Mouse (Mus musculus): ENCODE measurements around the gene Tmem135. TPM values are rescaled to one million over a fixed set of nuclear protein-coding genes. Genes with fewer than 3 reads are reported as not detected.

Tmem135 gene
- polyA plus RNA-seq, 1 experiment from 2014 or later: 29.4 TPM

DNA sequence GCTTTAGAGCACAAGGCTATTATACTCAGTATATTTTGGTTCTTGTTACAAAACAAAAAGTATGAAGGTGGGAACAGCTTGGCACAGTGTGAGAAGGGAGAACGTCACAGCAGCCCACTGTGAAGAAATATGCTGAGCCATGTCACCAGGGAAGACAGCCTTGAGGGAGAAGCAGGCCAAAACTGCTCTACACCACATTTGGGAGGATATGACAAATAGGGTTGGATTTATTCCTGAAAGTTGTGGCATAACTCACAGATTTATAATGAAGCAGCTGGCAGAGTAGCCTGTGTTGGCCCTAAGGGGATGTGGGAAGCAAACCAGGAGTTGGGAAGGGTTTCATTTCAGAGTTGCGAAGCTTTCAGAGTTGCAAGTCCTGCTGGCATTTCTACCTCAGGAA is 225.4 kb downstream of the Tmem135 start:
- no peaks in the 10 kb centered on the region for H3K27me3 ChIP-seq (replicated peaks; ENCODE audit: control insufficient read depth, insufficient read depth, low read length)
- no peaks in the 10 kb centered on the region for H3K36me3 ChIP-seq (ENCODE audit: control insufficient read depth, insufficient read depth, low read length)
- WGBS: 65% methylated on average over 2 of the region's 2 CpGs
- H3K27ac ChIP-seq (ENCODE audit: low read depth, low read length): no peak overlapping the region
- ATAC-seq: peak; percentile 28; the same call in 1 of the 2 replicates
- no peaks in the 10 kb centered on the region for H3K4me1 ChIP-seq (ENCODE audit: control insufficient read depth, insufficient read depth, low read depth, low read length)
- no peak overlapping the region for H3K4me3 ChIP-seq (ENCODE audit: low read length)
- H3K9me3 ChIP-seq (ENCODE audit: control insufficient read depth, low read length): no peaks in the 10 kb centered on the region
- H3K9ac ChIP-seq (ENCODE audit: low read depth, low read length): no peak overlapping the region
- H3K4me2 ChIP-seq (ENCODE audit: low read length): no peak overlapping the region

DNA sequence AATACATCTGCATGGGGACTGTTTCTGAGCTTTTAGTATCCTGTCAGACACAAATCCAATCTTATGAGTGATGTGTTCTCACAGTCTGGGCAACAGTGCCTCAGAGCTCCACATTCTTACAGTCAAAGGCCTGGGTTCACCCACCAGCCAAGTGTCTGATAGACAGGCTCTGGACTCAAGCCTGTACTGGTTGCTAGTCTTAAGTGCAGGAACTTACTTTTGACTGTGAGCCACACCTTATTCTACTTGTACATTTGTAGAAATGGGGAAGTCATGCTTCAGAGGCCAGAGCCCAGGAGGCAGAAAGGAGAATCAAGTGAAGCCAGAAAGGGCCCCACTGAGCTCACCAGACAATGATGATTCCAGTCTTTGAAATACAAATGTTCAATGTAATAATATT is 226.1 kb downstream of the Tmem135 start:
- no peak for ATAC-seq
- H3K9ac ChIP-seq (ENCODE audit: low read depth, low read length): no peak overlapping the region
- no peak overlapping the region for H3K27ac ChIP-seq (ENCODE audit: low read depth, low read length)
- H3K4me3 ChIP-seq (ENCODE audit: low read length): no peak overlapping the region
- H3K36me3 ChIP-seq (ENCODE audit: control insufficient read depth, insufficient read depth, low read length): no peaks in the 10 kb centered on the region
- no peak overlapping the region for H3K4me2 ChIP-seq (ENCODE audit: low read length)
- H3K9me3 ChIP-seq (ENCODE audit: control insufficient read depth, low read length): no peaks in the 10 kb centered on the region
- H3K4me1 ChIP-seq (ENCODE audit: control insufficient read depth, insufficient read depth, low read depth, low read length): no peaks in the 10 kb centered on the region
- H3K27me3 ChIP-seq (replicated peaks; ENCODE audit: control insufficient read depth, insufficient read depth, low read length): no peaks in the 10 kb centered on the region

DNA sequence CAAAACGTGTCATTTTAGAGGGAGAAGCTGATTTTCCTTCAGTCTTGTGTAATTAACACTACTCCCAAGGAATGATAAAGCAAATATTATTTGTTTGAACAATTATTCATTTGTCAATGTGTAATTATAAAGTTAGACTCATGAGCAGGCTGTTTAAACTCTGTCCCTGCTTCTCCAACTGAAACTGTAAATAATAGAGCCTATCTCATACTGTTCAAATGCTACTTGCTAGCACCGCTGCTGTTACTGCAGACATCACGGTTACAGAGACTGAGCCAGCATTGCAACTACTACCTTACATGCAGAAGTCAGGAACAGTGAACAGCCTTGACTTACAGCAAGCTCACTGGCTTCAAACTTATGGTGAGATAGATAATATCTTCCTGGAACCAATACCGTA is 229.6 kb downstream of the Tmem135 start:
- ATAC-seq: no peak
- Histone ChIP-seq H3K4me3 (ENCODE audit: low read length) (no peak overlapping the region), H3K27ac (ENCODE audit: low read depth, low read length) (no peak overlapping the region), H3K9me3 (ENCODE audit: control insufficient read depth, low read length) (no peaks in the 10 kb centered on the region), H3K27me3 (replicated peaks; ENCODE audit: control insufficient read depth, insufficient read depth, low read length) (no peaks in the 10 kb centered on the region), H3K4me2 (ENCODE audit: low read length) (no peak overlapping the region), H3K36me3 (ENCODE audit: control insufficient read depth, insufficient read depth, low read length) (no peaks in the 10 kb centered on the region), H3K9ac (ENCODE audit: low read depth, low read length) (no peak overlapping the region), H3K4me1 (ENCODE audit: control insufficient read depth, insufficient read depth, low read depth, low read length) (no peaks in the 10 kb centered on the region)
- 89% methylated on average over 4 of the region's 4 CpGs for WGBS

DNA sequence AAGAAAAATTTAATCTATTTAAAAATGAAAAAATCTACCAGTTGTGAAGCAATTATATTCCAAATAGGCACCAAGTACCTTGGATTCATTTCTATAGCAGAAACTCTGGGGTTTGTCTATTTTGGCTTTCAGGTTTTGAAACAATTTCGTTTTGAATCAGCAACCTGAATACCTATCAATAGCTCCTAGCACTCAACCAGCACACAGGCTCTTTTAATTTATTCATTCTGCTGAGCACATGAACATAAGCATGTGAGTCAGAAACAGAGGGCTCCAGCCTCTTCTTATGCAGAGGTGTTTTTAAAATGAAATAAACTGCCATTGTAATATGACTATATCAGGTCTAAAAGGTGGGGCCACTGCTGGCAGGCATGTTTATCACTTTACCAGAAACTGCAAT is 231.0 kb downstream of the Tmem135 start:
- no peaks in the 10 kb centered on the region for H3K4me1 ChIP-seq (ENCODE audit: control insufficient read depth, insufficient read depth, low read depth, low read length)
- H3K9ac ChIP-seq (ENCODE audit: low read depth, low read length): no peak overlapping the region
- H3K4me3 ChIP-seq (ENCODE audit: low read length): no peak overlapping the region
- ATAC-seq: no peak
- H3K27ac ChIP-seq (ENCODE audit: low read depth, low read length): no peak overlapping the region
- H3K36me3 ChIP-seq (ENCODE audit: control insufficient read depth, insufficient read depth, low read length): no peaks in the 10 kb centered on the region
- H3K27me3 ChIP-seq (replicated peaks; ENCODE audit: control insufficient read depth, insufficient read depth, low read length): no peaks in the 10 kb centered on the region
- no peaks in the 10 kb centered on the region for H3K9me3 ChIP-seq (ENCODE audit: control insufficient read depth, low read length)
- H3K4me2 ChIP-seq (ENCODE audit: low read length): no peak overlapping the region
- WGBS: 76% methylated on average over 1 of the region's 1 CpGs

DNA sequence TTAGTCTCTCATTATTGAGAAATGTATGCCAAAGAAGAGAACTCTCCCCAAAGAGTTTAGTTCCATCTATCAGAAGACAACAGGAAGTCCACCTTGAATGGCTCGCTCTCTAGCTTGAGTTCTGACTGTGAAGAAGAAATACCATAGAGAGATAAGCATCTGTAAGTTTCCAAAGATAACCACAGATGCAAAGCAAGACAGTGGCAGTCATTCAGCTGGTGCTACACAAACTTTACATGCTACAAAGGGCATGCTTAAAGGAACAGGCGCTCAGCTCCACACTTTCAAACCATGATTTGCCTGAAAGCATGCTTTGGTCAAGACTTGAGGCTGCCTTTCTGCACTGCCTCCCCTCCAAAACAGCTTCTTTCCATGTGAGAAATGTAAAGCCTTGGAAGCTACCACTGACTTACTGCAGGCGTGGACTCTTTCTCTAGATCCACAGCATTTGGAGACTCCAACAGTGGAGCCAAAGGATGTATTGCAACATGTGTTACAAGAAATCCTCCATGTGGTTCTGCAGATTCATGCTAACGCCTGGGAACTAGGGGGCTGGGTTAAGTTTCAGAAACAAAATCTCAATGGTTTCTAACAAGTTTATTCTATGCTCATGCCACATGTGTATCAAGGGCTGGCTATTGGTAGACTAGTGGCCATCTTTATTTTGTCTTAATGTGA is 232.1 kb downstream of the Tmem135 start:
- no peak overlapping the region for H3K4me2 ChIP-seq (ENCODE audit: low read length)
- WGBS: 91% methylated on average over 4 of the region's 4 CpGs

DNA sequence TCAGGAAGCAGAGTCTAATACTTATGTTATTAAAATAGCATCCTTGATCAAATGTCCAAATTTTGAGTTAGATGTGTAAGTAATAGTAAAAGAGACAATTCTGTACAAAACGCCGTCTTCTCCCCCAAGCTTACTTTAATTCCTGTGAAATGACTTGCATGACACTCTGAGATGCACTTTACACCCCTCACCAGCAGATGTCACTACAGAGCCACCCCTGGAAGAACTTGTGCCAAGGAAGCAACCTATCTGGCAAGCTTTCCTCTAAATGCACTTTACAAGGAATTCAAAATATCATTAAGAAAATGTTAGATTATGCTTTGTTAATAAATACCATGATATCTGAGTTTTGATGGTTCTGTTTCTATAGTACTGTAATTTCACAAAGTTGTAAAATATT is 235.4 kb downstream of the Tmem135 start:
- H3K27ac ChIP-seq (ENCODE audit: low read depth, low read length): no peak overlapping the region
- no peak overlapping the region for H3K4me3 ChIP-seq (ENCODE audit: low read length)
- no peaks in the 10 kb centered on the region for H3K9me3 ChIP-seq (ENCODE audit: control insufficient read depth, low read length)
- peak; percentile 65 for ATAC-seq
- no peak overlapping the region for H3K9ac ChIP-seq (ENCODE audit: low read depth, low read length)
- H3K27me3 ChIP-seq (replicated peaks; ENCODE audit: control insufficient read depth, insufficient read depth, low read length): no peaks in the 10 kb centered on the region
- no peaks in the 10 kb centered on the region for H3K4me1 ChIP-seq (ENCODE audit: control insufficient read depth, insufficient read depth, low read depth, low read length)
- no peak overlapping the region for H3K4me2 ChIP-seq (ENCODE audit: low read length)
- H3K36me3 ChIP-seq (ENCODE audit: control insufficient read depth, insufficient read depth, low read length): no peaks in the 10 kb centered on the region
- WGBS: 44% methylated on average over 2 of the region's 2 CpGs

More for the DNA sequence above, 232.1 kb downstream of the Tmem135 start:
- Histone ChIP-seq H3K27ac (ENCODE audit: low read depth, low read length) (no peak overlapping the region), H3K4me1 (ENCODE audit: control insufficient read depth, insufficient read depth, low read depth, low read length) (no peaks in the 10 kb centered on the region), H3K9me3 (ENCODE audit: control insufficient read depth, low read length) (no peaks in the 10 kb centered on the region), H3K9ac (ENCODE audit: low read depth, low read length) (no peak overlapping the region), H3K4me3 (ENCODE audit: low read length) (no peak overlapping the region), H3K27me3 (replicated peaks; ENCODE audit: control insufficient read depth, insufficient read depth, low read length) (no peaks in the 10 kb centered on the region), H3K36me3 (ENCODE audit: control insufficient read depth, insufficient read depth, low read length) (no peaks in the 10 kb centered on the region)
- ATAC-seq: no peak

DNA sequence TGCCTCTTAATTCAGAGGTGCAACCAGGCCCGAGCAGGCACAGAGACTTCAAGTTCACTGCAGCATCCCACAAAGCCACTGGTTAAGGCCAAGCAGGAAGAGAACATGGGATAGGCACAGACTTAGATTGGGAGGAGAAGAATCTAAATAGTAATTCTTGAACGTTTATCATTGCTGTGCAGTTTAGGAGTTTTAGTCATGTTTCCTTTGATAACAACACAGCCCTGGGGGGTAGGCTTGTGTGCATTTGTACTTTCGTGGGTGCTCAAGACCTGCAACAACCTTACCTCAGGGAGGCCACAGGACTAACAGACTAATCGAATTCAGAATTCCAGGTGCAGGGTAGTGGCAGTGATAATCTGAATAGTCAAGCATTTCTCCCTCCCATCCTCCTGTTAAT is 238.5 kb downstream of the Tmem135 start:
- no peaks in the 10 kb centered on the region for H3K27me3 ChIP-seq (replicated peaks; ENCODE audit: control insufficient read depth, insufficient read depth, low read length)
- H3K4me2 ChIP-seq (ENCODE audit: low read length): no peak overlapping the region
- no peaks in the 10 kb centered on the region for H3K4me1 ChIP-seq (ENCODE audit: control insufficient read depth, insufficient read depth, low read depth, low read length)
- no peak for ATAC-seq
- H3K4me3 ChIP-seq (ENCODE audit: low read length): no peak overlapping the region
- no peaks in the 10 kb centered on the region for H3K9me3 ChIP-seq (ENCODE audit: control insufficient read depth, low read length)
- WGBS: 81% methylated on average over 4 of the region's 4 CpGs
- H3K27ac ChIP-seq (ENCODE audit: low read depth, low read length): no peak overlapping the region
- H3K9ac ChIP-seq (ENCODE audit: low read depth, low read length): no peak overlapping the region
- no peaks in the 10 kb centered on the region for H3K36me3 ChIP-seq (ENCODE audit: control insufficient read depth, insufficient read depth, low read length)

DNA sequence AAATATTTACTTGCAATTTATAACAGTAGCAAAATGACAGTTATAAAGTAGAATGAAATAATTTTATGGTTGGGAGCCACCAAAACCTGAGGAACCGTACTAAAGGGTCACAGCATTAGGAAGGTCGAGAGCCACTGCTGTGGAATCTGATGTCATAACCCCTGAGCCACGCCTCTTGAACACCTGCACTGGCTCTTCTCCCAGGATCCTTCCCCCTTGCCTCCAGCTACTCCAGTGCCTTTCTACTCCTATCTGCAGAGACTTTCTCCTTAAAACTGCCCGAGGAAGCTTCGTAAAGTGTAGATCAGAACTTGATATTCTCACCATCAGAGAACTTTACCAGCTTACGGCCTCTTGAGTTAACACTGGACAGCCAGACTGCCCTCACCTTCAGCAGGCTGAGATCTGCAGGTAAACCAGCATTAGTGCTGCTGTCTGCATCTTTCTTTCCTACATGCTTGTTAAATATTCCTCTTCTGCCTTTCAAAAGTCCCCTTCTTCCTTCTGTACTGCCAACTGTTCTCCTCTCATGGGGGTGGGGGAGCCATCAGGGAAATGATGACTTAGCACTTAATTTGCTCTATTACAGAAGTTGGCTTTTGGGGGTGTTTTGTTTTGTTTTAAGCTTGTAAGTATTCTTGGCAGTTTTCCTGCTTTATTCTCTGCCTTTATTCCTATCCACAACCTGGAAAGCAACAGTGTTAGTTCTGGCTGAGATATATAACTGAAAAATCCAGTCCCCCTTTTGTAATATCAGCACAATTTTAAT is 242.2 kb downstream of the Tmem135 start:
- whole genome bisulfite sequencing: 88% methylated on average over 6 of the region's 6 CpGs
- no peak for ATAC-seq
- peaks cover 4% of the 10 kb centered on the region; the same call in 1 of the 2 replicates for H3K36me3 ChIP-seq (ENCODE audit: control insufficient read depth, insufficient read depth, low read length)
- H3K4me1 ChIP-seq (ENCODE audit: control insufficient read depth, insufficient read depth, low read depth, low read length): no peaks in the 10 kb centered on the region
- no peaks in the 10 kb centered on the region for H3K27me3 ChIP-seq (replicated peaks; ENCODE audit: control insufficient read depth, insufficient read depth, low read length)
- no peak overlapping the region for H3K4me3 ChIP-seq (ENCODE audit: low read length)
- H3K9ac ChIP-seq (ENCODE audit: low read depth, low read length): no peak overlapping the region
- H3K9me3 ChIP-seq (ENCODE audit: control insufficient read depth, low read length): no peaks in the 10 kb centered on the region
- H3K27ac ChIP-seq (ENCODE audit: low read depth, low read length): no peak overlapping the region
- H3K4me2 ChIP-seq (ENCODE audit: low read length): no peak overlapping the region

DNA sequence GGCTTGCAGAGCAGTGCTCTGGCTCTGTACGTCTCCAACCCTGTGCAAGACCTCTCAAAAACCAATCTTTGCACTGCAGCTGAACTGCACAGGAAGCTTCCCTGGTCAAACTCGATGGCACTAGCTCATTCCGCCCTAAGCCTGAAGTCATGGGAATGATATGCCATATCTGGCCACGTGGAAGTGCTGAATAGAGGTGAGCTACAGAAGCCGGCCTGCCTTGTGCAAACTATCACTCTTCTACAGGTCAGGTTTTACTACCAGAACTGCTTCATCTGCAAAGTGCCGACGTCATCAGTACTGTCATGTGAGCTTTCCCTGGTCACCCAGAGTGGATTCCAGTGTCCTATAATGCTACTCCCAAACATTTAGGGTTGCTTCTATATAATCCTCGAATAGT is 246.7 kb downstream of the Tmem135 start:
- 90% methylated on average over 8 of the region's 8 CpGs for WGBS
- Histone ChIP-seq H3K36me3 (ENCODE audit: control insufficient read depth, insufficient read depth, low read length) (peaks cover 4% of the 10 kb centered on the region; the same call in 1 of the 2 replicates), H3K4me3 (ENCODE audit: low read length) (no peak overlapping the region), H3K27ac (ENCODE audit: low read depth, low read length) (no peak overlapping the region), H3K9ac (ENCODE audit: low read depth, low read length) (no peak overlapping the region), H3K4me1 (ENCODE audit: control insufficient read depth, insufficient read depth, low read depth, low read length) (no peaks in the 10 kb centered on the region), H3K9me3 (ENCODE audit: control insufficient read depth, low read length) (no peaks in the 10 kb centered on the region), H3K27me3 (replicated peaks; ENCODE audit: control insufficient read depth, insufficient read depth, low read length) (no peaks in the 10 kb centered on the region), H3K4me2 (ENCODE audit: low read length) (no peak overlapping the region)
- no peak for ATAC-seq

Data from hindbrain, embryonic 16.5 days (tissue).